Mouse (Mus musculus) liver, adult 2 months (tissue): ENCODE data around the gene Trpm8.

Experiments
- CTCF ChIP-seq: fragments of 200-500 bp; IDR thresholded peaks from 2 replicates; pipeline ENCODE4 v1.5.1; 2011; ENCODE audit warnings: low read depth, low read length, control low read depth
- POLR2A ChIP-seq: fragments of 200-500 bp; IDR thresholded peaks from 2 replicates; pipeline ENCODE4 v1.6.1; 2011; ENCODE audit warnings: low read length, control low read depth; ENCODE audit not compliant: insufficient read depth; ENCODE audit errors: extremely low read depth

DNA sequence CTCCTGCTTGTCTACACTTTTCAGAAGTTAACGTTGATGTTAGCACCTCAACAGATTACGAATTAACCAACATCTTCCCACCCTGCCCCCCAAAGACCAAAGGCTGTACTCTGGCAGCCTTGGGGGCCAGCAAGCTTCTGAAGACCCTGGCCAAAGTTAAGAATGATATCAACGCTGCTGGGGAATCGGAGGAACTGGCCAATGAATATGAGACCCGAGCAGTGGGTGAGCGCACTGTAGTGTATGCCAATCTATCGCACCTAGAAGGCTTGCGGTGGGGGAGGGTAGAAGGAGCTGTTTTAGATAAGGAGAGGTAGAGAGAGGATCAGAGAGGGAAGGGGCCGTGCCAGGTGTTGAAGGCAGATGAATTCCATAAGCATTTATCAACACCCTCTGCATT lies 73.3 kb downstream of the Trpm8 start:
- TF ChIP-seq CTCF (no peak), POLR2A (no peak)
